Mouse (Mus musculus) ES-Bruce4 (cell line): ENCODE data around the gene Map7d3. TPM values are rescaled to one million over a fixed set of nuclear protein-coding genes. Genes with fewer than 3 reads are reported as not detected.

Source experiments
- H3K27ac ChIP-seq: 2 replicates; pipeline ENCODE4 v1.5.1; 2012; ENCODE audit warnings: low read length, inconsistent platforms; ENCODE audit not compliant: insufficient read depth
- H3K27me3 ChIP-seq: 2 replicates; pipeline ENCODE4 v1.6.1; 2012; ENCODE audit warnings: mild to moderate bottlenecking, low read length, inconsistent platforms; ENCODE audit not compliant: control insufficient read depth, poor library complexity, insufficient read depth, severe bottlenecking
- H3K36me3 ChIP-seq: 2 replicates; pipeline ENCODE4 v1.6.1; 2012; ENCODE audit warnings: inconsistent platforms, mild to moderate bottlenecking, low read length, moderate library complexity; ENCODE audit not compliant: control insufficient read depth, poor library complexity, insufficient read depth, severe bottlenecking
- H3K4me1 ChIP-seq: one replicate; pipeline ENCODE4 v1.8.1; 2011; ENCODE audit warnings: low read length; ENCODE audit not compliant: control insufficient read depth, insufficient read depth
- H3K4me3 ChIP-seq: 2 replicates; pipeline ENCODE4 v1.5.1; 2011; ENCODE audit warnings: low read depth, mild to moderate bottlenecking, low read length
- H3K9ac ChIP-seq: 2 replicates; pipeline ENCODE4 v1.6.1; 2012; ENCODE audit warnings: low read depth, mild to moderate bottlenecking, inconsistent platforms; ENCODE audit not compliant: poor library complexity, severe bottlenecking
- H3K9me3 ChIP-seq: replicated peaks from 2 replicates; pipeline ENCODE4 v1.6.1; 2012; ENCODE audit warnings: mild to moderate bottlenecking, low read length, inconsistent platforms; ENCODE audit not compliant: control insufficient read depth, poor library complexity, insufficient read depth, severe bottlenecking
- EP300 ChIP-seq: IDR thresholded peaks from 2 replicates; pipeline ENCODE4 v1.6.1; 2011; ENCODE audit warnings: low read depth, low read length; ENCODE audit not compliant: insufficient read depth
- POLR2A ChIP-seq: IDR thresholded peaks from one replicate; pipeline ENCODE4 v1.8.1; 2011; ENCODE audit warnings: low read length; ENCODE audit not compliant: insufficient read depth
- polyA plus RNA-seq: library from polyadenylated mRNA; stranded (reverse); fragments of >200 nt; gene quantifications from 2 replicates; pipeline ENCODE4 v1.2.4, GENCODE M21; 2011; ENCODE audit warnings: low read depth; ENCODE audit not compliant: missing spikeins, insufficient read depth, insufficient read length

Gene Map7d3
- polyA plus RNA-seq, 1 experiment = 4.4 TPM

DNA sequence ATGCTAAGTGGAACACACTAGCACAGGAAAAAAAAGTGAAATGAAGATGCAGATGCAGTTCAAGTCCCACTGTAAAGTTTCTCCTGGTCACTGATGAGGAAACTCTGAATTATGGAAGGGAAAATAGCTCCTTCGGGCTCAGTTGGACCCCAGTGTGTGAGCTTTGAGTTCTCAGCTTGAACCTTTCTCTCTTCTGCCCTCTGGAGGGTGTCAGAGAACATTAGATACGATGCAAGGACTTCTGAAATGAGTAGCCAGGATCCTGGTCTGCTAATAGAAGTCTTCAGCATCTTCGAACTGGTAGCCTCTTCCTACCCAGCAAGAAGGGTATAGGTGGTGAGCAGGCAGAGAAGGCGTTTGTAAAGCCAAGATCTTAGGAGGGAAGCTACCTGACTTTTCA lies 70.6 kb downstream of the Map7d3 start:
- Histone ChIP-seq H3K4me1 (no peaks in the 10 kb centered on the region), H3K4me3 (no peak overlapping the region), H3K9ac (no peak overlapping the region), H3K36me3 (no peaks in the 10 kb centered on the region), H3K27me3 (no peaks in the 10 kb centered on the region), H3K9me3 (no peaks in the 10 kb centered on the region), H3K27ac (no peak overlapping the region)
- TF ChIP-seq POLR2A = no peak
- no peak for TF ChIP-seq EP300

Other genes starting within 250 kb of the Map7d3 start
- gene Mmgt1, start 224.3 kb downstream of the Map7d3 start, polyA plus RNA-seq = 21.0 and 21.1 TPM in 2 replicates
- gene Slc9a6, start 212.6 kb downstream of the Map7d3 start, polyA plus RNA-seq = 9.9 and 10.0 TPM in 2 replicates
- 162 and 169 TPM in 2 replicates for gene Fhl1, start 90.5 kb downstream of the Map7d3 start, polyA plus RNA-seq
- gene Adgrg4, start 47.8 kb upstream of the Map7d3 start, polyA plus RNA-seq = not detected in 2 replicates
- gene Brs3, start 220.7 kb upstream of the Map7d3 start, polyA plus RNA-seq = not detected in 2 replicates
- 49.3 and 56.5 TPM in 2 replicates for gene Htatsf1, start 231.3 kb upstream of the Map7d3 start, polyA plus RNA-seq